Mouse (Mus musculus): ENCODE measurements at regions not wholly inside any gene's neighbourhood (a gene's known extent, or its start where the extent isn't known, plus 50 kb on each side); places are given as distances from the start of the nearest gene placed in this dataset.

DNA sequence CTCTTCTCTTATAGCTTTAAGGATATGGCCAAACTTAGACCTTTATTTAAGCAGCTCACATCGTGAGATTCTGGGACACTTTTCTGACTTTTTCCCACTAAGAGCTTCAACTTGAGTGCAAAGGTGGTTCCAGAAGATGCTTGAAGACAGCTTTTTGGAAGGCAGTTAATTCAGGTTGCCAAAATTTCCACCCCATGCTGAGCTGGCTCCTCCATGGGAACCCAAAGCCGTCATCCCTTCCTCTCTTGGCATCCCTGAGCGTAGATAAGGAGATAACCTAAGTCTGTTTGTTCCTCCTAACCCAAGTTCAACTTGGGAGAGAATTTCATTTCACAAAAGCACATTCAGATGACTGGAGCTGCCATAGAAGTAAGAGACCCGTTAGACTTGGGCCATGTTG is 223.7 kb upstream of the Bmper start:
- no peak overlapping the region for H3K9ac ChIP-seq (replicated peaks)
- peaks cover 6% of the 10 kb centered on the region for H3K4me1 ChIP-seq (replicated peaks)
- 86% methylated on average over 4 of the region's 4 CpGs for WGBS
- ATAC-seq = no peak
- 0 out of 2 replicates have a peak, but pooled peaks cover 7% of the 10 kb centered on the region for H3K27me3 ChIP-seq
- no peak overlapping the region for H3K4me2 ChIP-seq (replicated peaks)
- no peaks in the 10 kb centered on the region for H3K9me3 ChIP-seq
- H3K4me3 ChIP-seq (replicated peaks) = no peak overlapping the region
- no peaks in the 10 kb centered on the region for H3K36me3 ChIP-seq
- no peak overlapping the region for H3K27ac ChIP-seq

- Histone ChIP-seq H3K36me3 (no peaks in the 10 kb centered on the region), H3K9me3 (no peaks in the 10 kb centered on the region), H3K4me1 (replicated peaks) (peaks cover 16% of the 10 kb centered on the region), H3K9ac (replicated peaks) (no peak overlapping the region), H3K27ac (no peak overlapping the region), H3K4me2 (replicated peaks) (no peak overlapping the region), H3K27me3 (0 out of 2 replicates have a peak, but pooled peaks cover 9% of the 10 kb centered on the region), H3K4me3 (replicated peaks) (no peak overlapping the region)
- WGBS = 96% methylated on average over 3 of the region's 3 CpGs
- ATAC-seq = no peak
These were observed 222.7 kb upstream of the Bmper start for GRCm38 (mm10) chr9:23000200-23000599.

DNA sequence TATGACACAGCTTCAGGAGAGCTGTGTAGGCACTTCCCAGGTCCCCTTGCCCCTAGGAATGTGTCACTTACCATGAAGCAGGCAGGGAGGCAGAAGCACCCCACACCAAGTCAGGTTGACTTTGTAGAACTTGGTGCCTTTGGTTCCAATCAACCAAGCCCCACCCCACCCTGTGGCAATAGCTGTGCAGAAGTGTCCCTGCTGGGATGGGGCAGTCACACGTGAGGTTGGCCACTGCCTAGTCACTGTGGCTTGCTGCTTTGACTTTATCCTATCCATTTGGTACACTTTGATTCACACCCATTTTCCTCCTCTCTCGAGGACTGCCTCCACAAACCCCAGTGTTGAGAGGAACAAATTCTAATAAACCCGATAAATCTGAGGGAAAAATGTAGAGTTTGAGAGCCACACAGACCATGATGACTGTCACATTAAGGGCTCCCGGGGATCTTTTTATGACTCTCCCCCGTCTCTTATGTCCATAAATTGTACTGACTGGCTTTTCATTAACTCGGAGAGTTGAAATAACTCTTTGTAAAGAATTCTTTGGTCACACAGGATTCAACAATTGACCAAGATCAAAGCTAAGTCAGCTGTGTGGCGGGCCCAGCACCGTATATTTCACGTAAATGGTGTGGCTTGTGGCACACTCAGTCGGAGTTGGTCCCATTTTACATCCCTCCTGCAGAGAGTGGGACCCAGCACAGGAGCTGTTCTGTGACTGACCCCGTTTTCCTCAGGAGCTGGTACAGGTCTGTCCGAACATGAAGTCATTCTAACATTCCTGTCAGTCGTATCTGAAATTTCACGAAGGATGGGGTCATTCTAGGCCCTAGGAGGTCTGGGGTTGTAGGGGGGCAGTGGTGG is 219.4 kb upstream of the Bmper start:
- H3K4me3 ChIP-seq (replicated peaks) = no peak overlapping the region
- no peaks in the 10 kb centered on the region for H3K9me3 ChIP-seq
- 67% methylated on average over 14 of the region's 14 CpGs for WGBS
- H3K27me3 ChIP-seq = peaks cover 33% of the 10 kb centered on the region
- H3K27ac ChIP-seq = no peak overlapping the region
- no peak overlapping the region for H3K9ac ChIP-seq (replicated peaks)
- H3K4me2 ChIP-seq (replicated peaks) = no peak overlapping the region
- ATAC-seq = no peak
- H3K36me3 ChIP-seq = no peaks in the 10 kb centered on the region
- peaks cover 20% of the 10 kb centered on the region for H3K4me1 ChIP-seq (replicated peaks)

GRCm38 (mm10) chr9:23005005-23005404 is 217.9 kb upstream of the Bmper start:
- Histone ChIP-seq H3K27me3 (peaks cover 42% of the 10 kb centered on the region), H3K36me3 (no peaks in the 10 kb centered on the region), H3K27ac (no peak overlapping the region), H3K4me1 (replicated peaks) (peaks cover 30% of the 10 kb centered on the region), H3K4me2 (replicated peaks) (no peak overlapping the region), H3K9ac (replicated peaks) (no peak overlapping the region), H3K4me3 (replicated peaks) (no peak overlapping the region), H3K9me3 (no peaks in the 10 kb centered on the region)
- ATAC-seq = no peak
- 62% methylated on average over 7 of the region's 7 CpGs for WGBS

DNA sequence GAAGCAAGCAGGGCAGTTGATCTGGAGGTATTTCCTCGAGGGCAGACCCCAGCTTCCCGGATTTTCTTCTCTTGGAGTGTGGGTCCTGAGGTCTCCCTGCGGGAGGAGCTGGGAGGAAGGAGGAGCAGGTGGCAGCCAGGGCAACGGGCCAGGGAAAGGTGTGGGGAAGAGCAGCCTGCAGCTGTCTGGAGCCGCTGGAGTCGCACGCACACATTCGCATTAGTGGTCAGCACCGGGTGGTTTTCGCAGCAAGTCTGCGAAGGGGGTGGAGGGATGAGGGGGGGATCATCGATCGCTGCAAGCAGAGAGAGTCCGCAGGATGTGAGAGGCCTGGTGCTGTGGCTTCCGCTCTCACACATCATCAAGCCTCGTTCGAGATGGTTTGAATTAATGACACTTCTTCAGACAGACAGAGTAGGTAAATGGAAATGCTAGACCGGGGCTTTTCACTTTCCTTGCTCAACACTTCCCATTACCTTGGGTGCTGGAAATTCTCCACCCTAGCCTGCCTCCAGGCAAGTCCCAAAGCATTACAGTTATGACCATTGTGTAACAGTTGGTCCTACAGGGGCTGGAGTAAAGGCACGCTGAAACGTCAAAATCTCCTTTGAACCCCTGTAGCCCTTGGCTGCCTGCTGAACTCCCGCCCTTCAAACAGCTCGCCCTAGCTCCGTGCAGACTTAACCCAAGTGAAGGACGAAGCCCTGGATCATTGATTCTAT is 213.3 kb upstream of the Bmper start:
- ATAC-seq = peak; percentile 31
- Histone ChIP-seq H3K36me3 (no peaks in the 10 kb centered on the region), H3K4me1 (replicated peaks) (peaks cover 44% of the 10 kb centered on the region), H3K27me3 (peaks cover 50% of the 10 kb centered on the region), H3K9ac (replicated peaks) (no peak overlapping the region; the same call in 1 of the 2 replicates), H3K9me3 (no peaks in the 10 kb centered on the region), H3K4me2 (replicated peaks) (peak overlapping the region; percentile 51), H3K27ac (no peak overlapping the region), H3K4me3 (replicated peaks) (peak overlapping the region; percentile 25)
- 4% methylated on average over 24 of the region's 24 CpGs for WGBS

DNA sequence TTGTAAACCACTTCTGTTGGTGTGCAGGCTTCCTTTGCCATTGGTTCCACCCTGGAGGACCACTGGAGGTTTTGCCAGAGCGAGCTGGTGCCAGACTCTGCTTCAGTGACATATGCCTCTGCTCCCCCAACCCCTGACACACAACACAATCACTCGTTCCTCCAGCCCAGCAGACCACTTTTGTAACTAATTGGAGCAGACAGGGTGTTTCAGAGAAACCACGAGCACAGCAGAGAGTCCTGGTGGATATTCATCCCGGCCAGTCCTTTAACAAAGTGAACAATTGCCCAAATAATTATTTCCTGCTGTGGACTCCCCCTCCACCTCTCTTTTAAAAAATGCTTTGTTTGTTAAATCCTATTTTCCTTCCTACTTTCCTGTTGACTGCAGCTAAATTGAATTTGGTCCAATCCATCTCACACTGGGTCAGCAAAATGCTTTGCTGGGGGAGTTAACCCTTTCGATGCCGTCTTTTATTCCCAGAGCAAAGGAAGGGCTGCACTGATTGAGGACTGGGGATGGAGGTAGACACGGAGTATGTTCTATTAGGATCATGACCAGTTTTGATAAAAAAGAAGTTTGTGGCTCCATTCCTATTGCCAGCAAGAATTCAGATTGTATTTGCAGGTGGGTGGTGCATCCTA is 211.4 kb upstream of the Bmper start:
- Histone ChIP-seq H3K4me1 (replicated peaks) (peaks cover 34% of the 10 kb centered on the region), H3K27ac (no peak overlapping the region), H3K9ac (replicated peaks) (no peak overlapping the region), H3K27me3 (peaks cover 44% of the 10 kb centered on the region), H3K4me3 (replicated peaks) (no peak overlapping the region), H3K9me3 (no peaks in the 10 kb centered on the region), H3K36me3 (no peaks in the 10 kb centered on the region), H3K4me2 (replicated peaks) (peak overlapping the region; percentile 13; the same call in 1 of the 2 replicates)
- peak; percentile 79 for ATAC-seq
- 3% methylated on average over 7 of the region's 7 CpGs for WGBS

DNA sequence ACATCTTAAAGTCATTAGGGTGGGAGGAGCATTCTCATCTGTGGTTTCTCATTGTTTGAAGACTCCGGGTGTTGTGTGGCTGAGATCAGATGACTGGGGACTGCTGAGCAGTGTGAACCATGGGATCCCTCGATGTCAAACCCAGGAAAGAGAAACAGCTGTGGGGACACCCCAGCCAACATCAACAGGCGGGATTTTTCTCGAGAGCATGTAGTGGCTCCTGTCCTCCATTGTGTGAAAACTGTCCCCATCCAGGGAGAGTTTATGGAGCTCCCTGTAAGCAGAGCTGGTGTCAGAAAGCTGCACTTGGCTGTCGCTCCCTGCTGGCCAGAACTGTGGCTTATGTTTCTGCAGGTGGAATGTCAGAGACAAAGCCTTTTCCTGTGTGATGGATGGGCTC is 210.7 kb upstream of the Bmper start:
- H3K9ac ChIP-seq (replicated peaks) = no peak overlapping the region
- no peak for ATAC-seq
- H3K9me3 ChIP-seq = no peaks in the 10 kb centered on the region
- H3K4me1 ChIP-seq (replicated peaks) = peaks cover 34% of the 10 kb centered on the region
- 12% methylated on average over 5 of the region's 5 CpGs for WGBS
- no peak overlapping the region for H3K27ac ChIP-seq
- H3K4me2 ChIP-seq (replicated peaks) = no peak overlapping the region
- no peaks in the 10 kb centered on the region for H3K36me3 ChIP-seq
- H3K4me3 ChIP-seq (replicated peaks) = no peak overlapping the region
- H3K27me3 ChIP-seq = peaks cover 37% of the 10 kb centered on the region

GRCm38 (mm10) chr9:23016733-23017132 is 206.1 kb upstream of the Bmper start:
- Histone ChIP-seq H3K4me2 (replicated peaks) (no peak overlapping the region), H3K36me3 (no peaks in the 10 kb centered on the region), H3K4me1 (replicated peaks) (peaks cover 9% of the 10 kb centered on the region), H3K9me3 (no peaks in the 10 kb centered on the region), H3K27me3 (peaks cover 14% of the 10 kb centered on the region), H3K4me3 (replicated peaks) (no peak overlapping the region), H3K27ac (no peak overlapping the region), H3K9ac (replicated peaks) (no peak overlapping the region)
- ATAC-seq = no peak
- WGBS = 95% methylated on average over 1 of the region's 1 CpGs

DNA sequence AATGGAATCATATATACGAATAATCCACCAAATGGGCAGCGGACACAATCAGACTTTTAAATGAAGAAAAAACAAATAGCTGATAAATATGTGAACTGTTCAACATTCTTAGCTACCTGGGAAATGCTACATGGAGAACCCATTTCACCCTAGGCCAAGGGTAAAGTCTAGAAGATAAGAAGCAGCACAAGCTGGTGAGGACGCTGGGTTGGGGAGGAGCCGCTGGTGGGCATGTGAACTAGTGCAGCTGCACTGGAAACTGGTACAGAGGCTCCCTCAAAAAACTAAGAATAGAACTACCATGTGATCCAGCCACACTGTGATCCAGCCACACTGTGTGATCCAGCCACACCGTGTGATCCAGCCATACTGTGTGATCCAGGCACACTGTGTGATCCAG is 198.8 kb upstream of the Bmper start:
- WGBS = 94% methylated on average over 5 of the region's 5 CpGs
- Histone ChIP-seq H3K4me2 (replicated peaks) (no peak overlapping the region), H3K27me3 (peaks cover 12% of the 10 kb centered on the region), H3K9ac (replicated peaks) (no peak overlapping the region), H3K9me3 (no peaks in the 10 kb centered on the region), H3K27ac (no peak overlapping the region), H3K4me3 (replicated peaks) (no peak overlapping the region), H3K36me3 (no peaks in the 10 kb centered on the region), H3K4me1 (replicated peaks) (peaks cover 7% of the 10 kb centered on the region; the same call in 1 of the 2 replicates)
- 0 out of 2 replicates have a peak, but pooled peaks have one; percentile 6 for ATAC-seq

DNA sequence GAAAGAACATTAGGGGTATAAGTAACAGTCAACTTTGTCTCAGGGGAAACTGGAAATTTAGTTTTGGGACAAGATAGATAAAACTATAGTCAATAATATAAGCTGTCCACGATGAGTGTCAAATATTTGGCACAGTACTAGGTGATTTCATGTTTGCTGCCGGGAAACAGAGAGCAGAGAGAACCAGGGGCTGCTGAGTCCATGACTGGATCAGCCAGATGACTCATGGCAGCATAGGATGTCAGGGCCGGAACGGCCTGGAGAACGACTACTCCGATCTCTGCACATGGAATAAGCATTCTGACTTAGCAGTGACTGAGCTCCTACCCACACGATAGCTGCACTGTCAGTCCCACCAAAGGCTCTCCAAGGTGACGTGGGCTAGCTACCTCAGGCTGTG is 197.6 kb upstream of the Bmper start:
- H3K4me3 ChIP-seq (replicated peaks) = no peak overlapping the region
- H3K27ac ChIP-seq = no peak overlapping the region
- no peak overlapping the region for H3K9ac ChIP-seq (replicated peaks)
- H3K27me3 ChIP-seq = peaks cover 18% of the 10 kb centered on the region
- H3K4me2 ChIP-seq (replicated peaks) = no peak overlapping the region
- ATAC-seq = no peak
- H3K4me1 ChIP-seq (replicated peaks) = peaks cover 7% of the 10 kb centered on the region; the same call in 1 of the 2 replicates
- no peaks in the 10 kb centered on the region for H3K36me3 ChIP-seq
- 98% methylated on average over 8 of the region's 8 CpGs for WGBS
- no peaks in the 10 kb centered on the region for H3K9me3 ChIP-seq

DNA sequence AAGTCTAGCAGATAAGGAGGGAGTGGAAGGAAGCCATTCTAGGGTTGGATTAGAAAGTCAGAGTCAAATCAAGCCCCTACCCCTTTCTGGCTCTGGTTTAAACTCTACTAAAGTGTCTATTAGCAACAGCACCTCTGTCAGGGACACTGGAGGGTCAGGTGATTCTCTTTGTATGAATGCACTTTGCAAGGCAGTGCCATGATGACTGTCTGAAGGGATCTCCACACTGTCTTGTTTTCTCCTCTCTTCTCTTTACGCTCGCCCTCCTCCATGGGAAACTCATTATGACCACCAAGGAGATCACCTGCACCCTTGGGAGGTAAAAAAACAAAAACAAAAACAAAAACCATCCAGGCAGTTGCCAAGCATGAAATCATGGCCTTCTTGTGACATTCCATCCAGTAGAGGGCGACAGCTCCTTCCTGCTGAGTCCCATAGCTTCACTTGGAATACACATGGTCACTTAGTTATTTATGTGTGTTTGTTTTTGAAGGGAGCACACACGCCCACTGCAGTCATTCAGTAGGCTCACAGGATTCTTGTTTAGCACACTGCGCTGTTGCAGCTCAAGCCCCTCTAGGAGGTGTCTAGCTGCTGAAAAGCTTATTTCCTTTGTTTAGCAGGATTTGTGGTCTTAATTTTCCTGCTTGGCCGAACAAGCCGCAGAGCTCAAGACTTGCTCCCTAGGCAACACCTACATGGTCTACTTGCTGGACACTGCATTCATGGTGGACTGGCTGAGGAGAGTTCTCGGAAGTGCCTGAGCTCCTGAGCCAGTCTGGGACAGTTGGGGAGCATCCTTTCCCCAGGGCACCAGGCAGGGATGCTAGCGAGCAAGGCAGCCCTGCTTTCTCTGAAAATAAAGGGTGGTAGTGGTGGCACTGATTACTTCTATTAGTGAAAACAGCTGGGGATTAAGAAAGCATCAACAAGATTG is 195.2 kb upstream of the Bmper start:
- H3K4me2 ChIP-seq (replicated peaks) = no peak overlapping the region
- 29% methylated on average over 9 of the region's 9 CpGs for WGBS

More for the DNA sequence above, 195.2 kb upstream of the Bmper start:
- H3K4me1 ChIP-seq (replicated peaks) = peaks cover 7% of the 10 kb centered on the region; the same call in 1 of the 2 replicates
- no peaks in the 10 kb centered on the region for H3K9me3 ChIP-seq
- no peaks in the 10 kb centered on the region for H3K36me3 ChIP-seq
- H3K9ac ChIP-seq (replicated peaks) = no peak overlapping the region
- peak; percentile 73 for ATAC-seq
- no peak overlapping the region for H3K27ac ChIP-seq
- H3K27me3 ChIP-seq = peaks cover 18% of the 10 kb centered on the region
- no peak overlapping the region for H3K4me3 ChIP-seq (replicated peaks)

Measured in midbrain, embryonic 13.5 days (tissue).